Mouse (Mus musculus) cortical plate, adult 2 months (tissue): ENCODE results near the gene Tagap.

Experiments
- CTCF ChIP-seq: fragments of 200-500 bp; IDR thresholded peaks from 2 replicates; pipeline ENCODE4 v1.5.1; 2011; ENCODE audit warnings: mild to moderate bottlenecking, control low read depth, low read length; ENCODE audit not compliant: insufficient read depth; ENCODE audit errors: extremely low read depth
- POLR2A ChIP-seq: fragments of 200-500 bp; IDR thresholded peaks from 2 replicates; pipeline ENCODE4 v1.6.1; 2011; ENCODE audit warnings: mild to moderate bottlenecking, low read length, control low read depth; ENCODE audit not compliant: insufficient read depth; ENCODE audit errors: extremely low read depth

DNA sequence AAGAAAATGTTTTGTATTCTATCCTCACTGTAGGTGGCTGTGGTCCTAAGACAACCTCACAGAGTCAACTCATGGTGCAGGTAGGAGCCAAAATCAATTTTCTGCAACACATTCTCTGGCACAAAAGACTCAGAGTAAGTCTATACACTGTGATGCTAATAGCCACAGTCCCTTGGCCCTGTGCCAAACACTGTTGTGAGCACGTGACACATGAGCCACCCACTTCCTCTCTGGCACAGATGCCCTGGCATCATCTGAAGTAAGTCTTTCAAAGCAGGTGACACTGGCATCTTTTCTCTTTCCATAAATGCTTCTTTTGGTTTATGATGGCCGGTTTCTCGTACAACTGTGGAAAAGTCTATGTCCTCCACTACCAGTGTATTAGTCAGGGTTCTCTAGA is 23.4 kb upstream of the Tagap start:
- TF ChIP-seq CTCF (no peak), POLR2A (no peak)
